Mouse (Mus musculus) inflammation-experienced regulatory T-cells (primary cell): ENCODE results near the gene Vps16. TPM values are rescaled to one million over a fixed set of nuclear protein-coding genes. Genes with fewer than 3 reads are reported as not detected.

Experiments
- polyA plus RNA-seq, 2 experiments: library from polyadenylated mRNA; unstranded; fragments of 100-300 nt; shearing (Covaris generic); gene quantifications; one replicate each; pipeline ENCODE4 v1.2.1; 2017

The Vps16 gene
- 100 to 1,000 TPM; 223 to 274 TPM for polyA plus RNA-seq

GRCm38 (mm10) chr2:130424126-130424853 is at the start of gene Vps16, which contains the start of gene Pced1a:
Vps16 (plus strand) TSS chr2:130424339.
Pced1a (minus strand) TSS chr2:130424701.

GRCm38 (mm10) chr2:130397186-130397985 is 26.8 kb upstream of the Vps16 start, which contains the start of gene Cpxm1:
Cpxm1 (minus strand) TSS chr2:130397574.

GRCm38 (mm10) chr2:130404939-130405338 is 19.2 kb upstream of the Vps16 start, which contains the start of the genes Gm28372 and 1700020A23Rik:
Gm28372 (plus strand) TSS chr2:130405239.
1700020A23Rik (plus strand) TSS chr2:130405259.

GRCm38 (mm10) chr2:130406178-130406577 is 18.0 kb upstream of the Vps16 start, which contains the start of gene Tmem239:
Tmem239 (plus strand) TSS chr2:130406478.

GRCm38 (mm10) chr2:130449794-130450433 is 25.8 kb downstream of the Vps16 start, which contains the start of gene Ptpra:
Ptpra (plus strand) TSS chr2:130450278.

Other genes with a start within 250 kb of the Vps16 start
- 100 to 1,000 TPM; 397 to 432 TPM for gene Snrpb, start 244.9 kb upstream of the Vps16 start, polyA plus RNA-seq
- under 1 TPM in 1 of 2 experiments, not detected in 1; 0.34 TPM for gene Tmc2, start 229.1 kb upstream of the Vps16 start, polyA plus RNA-seq
- 100 to 1,000 TPM; 218 to 313 TPM for gene Nop56, start 149.9 kb upstream of the Vps16 start, polyA plus RNA-seq
- 100 to 1,000 TPM; 178 to 182 TPM for gene Idh3b, start 139.8 kb upstream of the Vps16 start, polyA plus RNA-seq
- gene Ebf4, start 129.2 kb upstream of the Vps16 start, polyA plus RNA-seq, result under 1 TPM in 1 of 2 experiments, not detected in 1; 0.11 TPM
- gene Cpxm1, start 26.8 kb upstream of the Vps16 start, polyA plus RNA-seq, result 1 to 10 TPM in 1 of 2 experiments, under 1 TPM in 1; 0.43 to 3.3 TPM
- not detected for gene Gm28372, start 19.1 kb upstream of the Vps16 start, polyA plus RNA-seq
- gene 1700020A23Rik, start 19.1 kb upstream of the Vps16 start, polyA plus RNA-seq, result 1 to 10 TPM in 1 of 2 experiments, under 1 TPM in 1; 0.37 to 1.1 TPM
- gene Tmem239, start 17.9 kb upstream of the Vps16 start, polyA plus RNA-seq, result not detected
- gene Pced1a, start 362 bp downstream of the Vps16 start, polyA plus RNA-seq, result 10 to 100 TPM; 14.8 to 18.5 TPM
- gene Ptpra, start 25.9 kb downstream of the Vps16 start, polyA plus RNA-seq, result 100 to 1,000 TPM; 169 to 209 TPM
- gene Mrps26, start 139.4 kb downstream of the Vps16 start, polyA plus RNA-seq, result 100 to 1,000 TPM; 108 to 124 TPM
- 1 to 10 TPM in 1 of 2 experiments, under 1 TPM in 1; 0.61 to 3.0 TPM for gene Oxt, start 151.8 kb downstream of the Vps16 start, polyA plus RNA-seq
- not detected for gene Avp, start 158.2 kb downstream of the Vps16 start, polyA plus RNA-seq
- 10 to 100 TPM; 14.5 to 19.7 TPM for gene Fastkd5, start 205.7 kb downstream of the Vps16 start, polyA plus RNA-seq
- gene Ubox5, start 205.7 kb downstream of the Vps16 start, polyA plus RNA-seq, result 10 to 100 TPM in 1 of 2 experiments, 1 to 10 TPM in 1; 9.7 to 16.8 TPM
- 1 to 10 TPM in 1 of 2 experiments, under 1 TPM in 1; 0.66 to 1.9 TPM for gene Lzts3, start 218.5 kb downstream of the Vps16 start, polyA plus RNA-seq
- 100 to 1,000 TPM; 141 to 159 TPM for gene Ddrgk1, start 240.3 kb downstream of the Vps16 start, polyA plus RNA-seq
- 10 to 100 TPM; 40.0 to 41.0 TPM for gene Itpa, start 243.3 kb downstream of the Vps16 start, polyA plus RNA-seq